Comparison of ENCODE assay signal across 14 mouse cellular contexts in the genomic region with DNA sequence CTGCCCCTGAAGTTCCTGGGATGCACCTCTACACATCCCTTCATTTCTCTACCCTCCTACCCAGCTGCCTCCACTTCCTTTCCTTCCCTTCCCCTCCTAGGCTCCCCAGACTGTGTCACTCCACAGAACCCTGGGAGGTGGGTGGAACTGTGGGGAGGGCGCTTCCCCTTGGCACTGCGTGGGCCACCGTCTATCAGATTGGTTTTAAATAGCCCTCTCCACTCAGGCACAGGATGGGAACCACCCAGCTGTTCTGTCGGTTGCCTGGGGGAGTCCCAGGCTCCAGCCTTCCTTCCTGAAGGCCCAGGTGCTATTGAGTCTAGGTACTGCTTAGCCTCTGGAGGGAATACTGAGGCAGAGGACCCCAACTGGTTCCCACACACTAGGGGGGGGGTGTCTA. TPM values are rescaled to one million over a fixed set of nuclear protein-coding genes. Genes with fewer than 3 reads are reported as not detected.
DNase-seq lines count a peak whose midpoint lies in the region; ATAC-seq and TF ChIP-seq lines count a peak whose summit lies in the region.
"Had no signal": no experiment of that assay in that cellular context is flagged by ENCODE, and none has a peak within 500 bp of the region (broad histone marks: within the 10 kb centered on the region; RNA-seq: fewer than 3 reads in every experiment).

No protein-coding gene starts in this region.

- 67% methylated on average over 4 of the region's 4 CpGs for WGBS in kidney, embryonic 16.5 days

- no peak for TF ChIP-seq POLR2A in cortical plate, adult 2 months (IDR thresholded peaks at IDR 0.05; ENCODE audit: extremely low read depth, insufficient read depth, low read length)

- no peak overlapping the region for H3K9ac ChIP-seq in kidney, embryonic 16.5 days (replicated peaks; ENCODE audit: low read length)
- H3K9ac ChIP-seq: heart, embryonic 13.5 days; lung, embryonic 15.5 days; neural tube, embryonic 15.5 days had no signal

- TF ChIP-seq CTCF in cortical plate, adult 2 months (IDR thresholded peaks at IDR 0.05; ENCODE audit: extremely low read depth, insufficient read depth, low read length), result no peak

- H3K36me3 ChIP-seq in kidney, embryonic 16.5 days (ENCODE audit: insufficient read depth, low read length), result peaks cover 11% of the 10 kb centered on the region

- no peak overlapping the region for H3K4me3 ChIP-seq in kidney, embryonic 16.5 days (ENCODE audit: low read length)
- H3K4me3 ChIP-seq in cortical plate, adult 2 months (ENCODE audit: insufficient read depth, low read length), result no peak overlapping the region
- H3K4me3 ChIP-seq: heart, embryonic 13.5 days; lung, embryonic 15.5 days; neural tube, embryonic 15.5 days had no signal

- H3K27me3 ChIP-seq in kidney, embryonic 16.5 days (ENCODE audit: insufficient read depth, low read length), result no peaks in the 10 kb centered on the region
- H3K27me3 ChIP-seq: lung, embryonic 15.5 days; neural tube, embryonic 15.5 days had no signal

- H3K9me3 ChIP-seq in kidney, embryonic 16.5 days (ENCODE audit: low read length), result no peaks in the 10 kb centered on the region
- H3K9me3 ChIP-seq: heart, embryonic 13.5 days; lung, embryonic 15.5 days; neural tube, embryonic 15.5 days had no signal

- peak; percentile 50 for DNase-seq in adrenal gland, adult 2 months
- DNase-seq in adrenal gland, postnatal 4 days (ENCODE audit: low spot score in 2 of 2), result no peak
- peak; percentile 56 for DNase-seq in kidney, adult 11 months
- DNase-seq in lung, postnatal 10 days, result peak; percentile 76
- DNase-seq in layer of hippocampus, postnatal 14 days (ENCODE audit: low spot score in 2 of 2), result no peak

- no peak for ATAC-seq in kidney, embryonic 16.5 days (ENCODE audit: low FRiP score, low TSS enrichment)
- no peak for ATAC-seq in erythroid progenitor cell, adult 5-6 weeks (replicated peaks; ENCODE audit: low FRiP score, poor library complexity, severe bottlenecking)
- ATAC-seq: hindbrain, postnatal 0 days had no signal

- no peak overlapping the region for H3K27ac ChIP-seq in kidney, embryonic 16.5 days (ENCODE audit: low read length)
- H3K27ac ChIP-seq in cortical plate, adult 2 months (ENCODE audit: insufficient read depth, low read length), result peak overlapping the region; percentile 4; the same call in 1 of the 2 replicates
- H3K27ac ChIP-seq: heart, embryonic 13.5 days; hindbrain, postnatal 0 days; lung, embryonic 15.5 days; neural tube, embryonic 15.5 days; stomach, postnatal 0 days had no signal

- peaks cover 32% of the 10 kb centered on the region for H3K4me1 ChIP-seq in kidney, embryonic 16.5 days (ENCODE audit: insufficient read depth, low read length)
- H3K4me1 ChIP-seq in cortical plate, adult 2 months (ENCODE audit: control insufficient read depth, insufficient read depth, low read length), result peaks cover 5% of the 10 kb centered on the region; the same call in 1 of the 2 replicates

- no peak overlapping the region for H3K4me2 ChIP-seq in kidney, embryonic 16.5 days (replicated peaks; ENCODE audit: low read depth, low read length)
- H3K4me2 ChIP-seq: heart, embryonic 13.5 days; lung, embryonic 15.5 days; neural tube, embryonic 15.5 days had no signal

RNA-seq across cellular contexts. Expression of a gene that starts 2.5 kb away (rescaled TPM):
- total RNA-seq in adrenal gland, adult 2 months (2021), result 10 to 100 TPM in 1 of 2 experiments, 1 to 10 TPM in 1; 4.8 to 10.1 TPM
- polyA plus RNA-seq in adrenal gland, adult 2 months (2012; rRNA removed), result 9.4 and 13.8 TPM in 2 replicates
- total RNA-seq in adrenal gland, postnatal 4 days (2021), result 10 to 100 TPM; 13.3 to 13.8 TPM
- 23.1 TPM in 2 replicates for polyA plus RNA-seq in kidney, embryonic 16.5 days (2015; fragmentation: Nextera tagmentation; extraction: Ambion mirVana)
- 9.7 and 10.8 TPM in 2 replicates for polyA plus RNA-seq in cortical plate, adult 2 months (2012; rRNA removed)
- not detected in 2 replicates for total RNA-seq in erythroid progenitor cell, adult 5-6 weeks (2015; ENCODE audit: low replicate concordance)
- total RNA-seq in erythroid progenitor cell, adult 5-6 weeks (2017; ENCODE audit: low replicate concordance), result 0.39 and 1.1 TPM in 2 replicates
- total RNA-seq in layer of hippocampus, postnatal 14 days (2021), result 1 to 10 TPM; 3.9 to 5.3 TPM

RNA-seq across cellular contexts. Expression of a gene that starts 2.6 kb away (rescaled TPM):
- 100 to 1,000 TPM in 1 of 2 experiments, 10 to 100 TPM in 1; 83.5 to 110 TPM for total RNA-seq in adrenal gland, adult 2 months (2021)
- 160 and 180 TPM in 2 replicates for polyA plus RNA-seq in adrenal gland, adult 2 months (2012; rRNA removed)
- 100 to 1,000 TPM; 110 to 119 TPM for total RNA-seq in adrenal gland, postnatal 4 days (2021)
- polyA plus RNA-seq in kidney, embryonic 16.5 days (2015; fragmentation: Nextera tagmentation; extraction: Ambion mirVana), result 72.8 and 77.0 TPM in 2 replicates
- 163 and 192 TPM in 2 replicates for polyA plus RNA-seq in cortical plate, adult 2 months (2012; rRNA removed)
- total RNA-seq in erythroid progenitor cell, adult 5-6 weeks (2015; ENCODE audit: low replicate concordance), result 49.0 and 56.6 TPM in 2 replicates
- 13.5 and 28.4 TPM in 2 replicates for total RNA-seq in erythroid progenitor cell, adult 5-6 weeks (2017; ENCODE audit: low replicate concordance)
- 100 to 1,000 TPM; 160 to 162 TPM for total RNA-seq in layer of hippocampus, postnatal 14 days (2021)

RNA-seq across cellular contexts. Expression of a gene that starts 15.1 kb away (rescaled TPM):
- total RNA-seq in adrenal gland, adult 2 months (2021), result 10 to 100 TPM; 51.8 to 76.0 TPM
- polyA plus RNA-seq in adrenal gland, adult 2 months (2012; rRNA removed), result 120 and 150 TPM in 2 replicates
- 10 to 100 TPM; 62.2 to 64.2 TPM for total RNA-seq in adrenal gland, postnatal 4 days (2021)
- 116 and 120 TPM in 2 replicates for polyA plus RNA-seq in kidney, embryonic 16.5 days (2015; fragmentation: Nextera tagmentation; extraction: Ambion mirVana)
- 68.2 and 69.0 TPM in 2 replicates for polyA plus RNA-seq in cortical plate, adult 2 months (2012; rRNA removed)
- total RNA-seq in erythroid progenitor cell, adult 5-6 weeks (2015; ENCODE audit: low replicate concordance), result 0.84 TPM in 1 of 2 replicates, not detected in the other
- not detected in 2 replicates for total RNA-seq in erythroid progenitor cell, adult 5-6 weeks (2017; ENCODE audit: low replicate concordance)
- total RNA-seq in layer of hippocampus, postnatal 14 days (2021), result 10 to 100 TPM; 47.9 to 52.4 TPM

RNA-seq across cellular contexts. Expression of a gene that starts 23.2 kb away (rescaled TPM):
- total RNA-seq in adrenal gland, adult 2 months (2021), result not detected
- polyA plus RNA-seq in adrenal gland, adult 2 months (2012; rRNA removed), result 0.60 and 2.4 TPM in 2 replicates
- not detected for total RNA-seq in adrenal gland, postnatal 4 days (2021)
- 0.37 TPM in 1 of 2 replicates, not detected in the other for polyA plus RNA-seq in kidney, embryonic 16.5 days (2015; fragmentation: Nextera tagmentation; extraction: Ambion mirVana)
- 0.34 and 0.50 TPM in 2 replicates for polyA plus RNA-seq in cortical plate, adult 2 months (2012; rRNA removed)
- not detected in 2 replicates for total RNA-seq in erythroid progenitor cell, adult 5-6 weeks (2015; ENCODE audit: low replicate concordance)
- total RNA-seq in erythroid progenitor cell, adult 5-6 weeks (2017; ENCODE audit: low replicate concordance), result not detected in 2 replicates
- total RNA-seq in layer of hippocampus, postnatal 14 days (2021), result 1 to 10 TPM; 3.7 to 3.9 TPM
- total RNA-seq: midbrain, postnatal 0 days had no signal
- polyA plus RNA-seq: heart, embryonic 13.5 days had no signal

RNA-seq across cellular contexts. Expression of a gene that starts 34.5 kb away (rescaled TPM):
- total RNA-seq in adrenal gland, adult 2 months (2021), result 10 to 100 TPM; 40.8 to 51.3 TPM
- polyA plus RNA-seq in adrenal gland, adult 2 months (2012; rRNA removed), result 86.0 and 99.0 TPM in 2 replicates
- total RNA-seq in adrenal gland, postnatal 4 days (2021), result 10 to 100 TPM; 47.5 to 48.9 TPM
- polyA plus RNA-seq in kidney, embryonic 16.5 days (2015; fragmentation: Nextera tagmentation; extraction: Ambion mirVana), result 19.7 and 22.7 TPM in 2 replicates
- 53.5 and 53.6 TPM in 2 replicates for polyA plus RNA-seq in cortical plate, adult 2 months (2012; rRNA removed)
- total RNA-seq in erythroid progenitor cell, adult 5-6 weeks (2015; ENCODE audit: low replicate concordance), result 13.4 and 18.4 TPM in 2 replicates
- 9.2 and 12.0 TPM in 2 replicates for total RNA-seq in erythroid progenitor cell, adult 5-6 weeks (2017; ENCODE audit: low replicate concordance)
- total RNA-seq in layer of hippocampus, postnatal 14 days (2021), result 10 to 100 TPM; 36.5 to 40.7 TPM

Comparison
In these comparisons a context has a peak if more than half of its experiments do, and no peak if none do; other contexts are left out.
1. DNase-seq: peak in adrenal gland, adult 2 months (single experiment), kidney, adult 11 months (single experiment) and lung, postnatal 10 days (single experiment); none in adrenal gland, postnatal 4 days (0 of 2) and layer of hippocampus, postnatal 14 days (0 of 2).
2. RNA of a gene that starts 15.1 kb away (total RNA-seq): 51.8 to 76.0 TPM in adrenal gland, adult 2 months, 62.2 to 64.2 TPM in adrenal gland, postnatal 4 days and 47.9 to 52.4 TPM in layer of hippocampus, postnatal 14 days; 0.84 TPM in erythroid progenitor cell, adult 5-6 weeks; every median in the first group is over 10 times any median in the second.